Mouse (Mus musculus): ENCODE measurements around the gene Cuedc2.
A peak's percentile ranks its signal among the peaks of the same experiment; 100 is the strongest.

Gene Cuedc2

DNA sequence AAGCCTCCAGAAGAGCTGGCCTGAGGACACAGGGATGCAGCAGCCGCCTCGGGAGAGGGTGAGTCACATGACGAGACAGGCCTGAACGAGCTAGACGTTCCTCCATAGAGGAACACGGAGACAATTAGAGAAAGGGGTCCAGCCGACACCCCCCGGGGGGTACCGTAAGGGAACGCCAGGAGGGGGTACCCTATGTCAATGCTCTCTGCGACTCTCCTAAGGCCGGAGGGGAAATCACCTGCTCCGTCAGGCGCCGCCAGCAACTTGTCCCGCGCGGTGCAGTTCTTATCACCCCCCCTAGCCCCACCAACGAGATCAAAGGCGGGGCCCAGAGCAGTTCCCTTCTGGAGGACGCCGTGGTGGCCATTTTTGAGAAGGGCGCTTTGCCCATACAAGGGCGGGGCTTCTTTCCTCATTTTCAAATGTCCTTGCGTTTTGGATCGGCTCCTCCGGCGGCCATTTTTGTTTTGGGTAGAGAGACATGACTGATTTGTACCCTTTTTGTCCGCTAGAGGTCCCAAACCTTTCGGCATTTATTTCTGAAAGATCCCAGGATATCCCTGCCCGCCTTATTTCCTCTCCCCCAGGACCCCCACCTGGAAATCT lies at the start of gene Cuedc2:
Cuedc2 (minus strand) TSS at position 372 of the 606 bp plus-strand sequence.
- DNase-seq, result peak; percentile 98

DNA sequence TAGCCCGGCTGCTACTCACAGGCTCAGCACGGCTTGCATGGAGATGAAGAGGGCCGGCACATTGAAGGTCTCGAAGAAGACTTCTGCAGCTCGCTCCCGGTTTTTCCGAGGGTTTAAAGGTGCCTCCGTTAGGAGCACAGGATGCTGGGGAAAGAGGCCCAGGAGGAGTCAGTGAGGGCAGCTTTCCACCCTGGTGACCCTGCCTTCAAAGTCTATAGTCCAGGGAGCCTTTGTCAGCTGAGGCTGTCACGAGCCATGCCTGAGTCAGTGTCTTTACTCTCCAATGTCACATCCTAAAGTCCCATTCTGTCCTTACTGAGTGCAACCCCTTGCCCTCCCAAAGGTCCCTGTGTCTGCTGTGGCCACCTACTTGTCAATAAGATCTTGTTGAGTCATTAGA lies 43.8 kb upstream of the Cuedc2 start:
- no peak for DNase-seq

DNA sequence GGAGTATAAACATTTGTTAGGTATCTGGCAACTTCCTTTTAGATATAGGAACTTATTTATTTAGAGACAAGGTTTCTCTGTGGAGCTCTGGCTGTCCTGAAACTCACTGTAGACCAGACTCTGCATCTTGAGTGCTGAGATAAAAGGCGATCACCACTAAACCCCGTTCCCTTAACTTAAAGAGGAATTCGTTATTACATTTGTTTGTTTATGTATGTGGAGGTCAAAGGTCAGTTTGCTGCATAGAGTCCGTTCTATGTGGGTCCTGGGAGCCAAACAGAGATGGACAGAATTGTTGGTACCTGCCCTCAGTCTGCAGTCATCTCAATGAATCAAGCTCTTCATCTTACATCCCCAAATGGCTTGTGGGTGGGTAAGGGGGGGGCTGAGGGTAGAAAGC lies 37.4 kb upstream of the Cuedc2 start:
- no peak for DNase-seq

GRCm38 (mm10) chr19:46375489-46375888 lies 37.0 kb upstream of the Cuedc2 start:
- no peak for DNase-seq

DNA sequence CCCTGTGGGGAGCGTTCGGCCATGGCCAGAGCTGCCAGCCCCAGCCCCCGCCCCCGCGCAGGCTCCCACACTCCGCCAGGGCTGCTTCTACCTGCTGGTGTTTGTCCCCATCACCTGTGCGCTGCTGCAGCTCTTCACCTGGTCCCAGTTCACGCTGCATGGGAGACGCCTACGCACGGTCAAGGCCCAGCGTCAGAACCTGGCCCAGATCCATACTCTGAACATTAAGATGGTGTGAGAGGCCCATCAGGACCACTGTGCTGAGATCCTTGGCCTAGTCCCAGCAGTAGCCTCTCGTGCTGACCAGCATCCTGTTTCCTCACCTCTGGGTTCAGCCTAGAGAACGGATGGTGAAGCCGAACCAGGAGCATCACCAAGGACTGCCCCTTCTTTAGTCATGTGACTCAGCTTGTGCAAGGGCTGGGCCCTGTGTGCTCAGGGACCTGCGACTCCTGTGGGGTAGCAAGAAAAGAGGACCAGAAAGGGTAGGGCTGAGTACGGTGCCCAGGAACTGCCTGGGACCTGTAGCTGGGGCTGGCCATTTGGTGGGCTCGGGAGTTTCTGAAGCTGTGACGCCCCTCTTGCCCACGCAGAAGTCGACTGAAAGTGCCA lies 36.1 kb upstream of the Cuedc2 start:
- no peak for DNase-seq

- DNase-seq, result peak; percentile 73
These were observed 30.7 kb upstream of the Cuedc2 start for GRCm38 (mm10) chr19:46369204-46369603.

DNA sequence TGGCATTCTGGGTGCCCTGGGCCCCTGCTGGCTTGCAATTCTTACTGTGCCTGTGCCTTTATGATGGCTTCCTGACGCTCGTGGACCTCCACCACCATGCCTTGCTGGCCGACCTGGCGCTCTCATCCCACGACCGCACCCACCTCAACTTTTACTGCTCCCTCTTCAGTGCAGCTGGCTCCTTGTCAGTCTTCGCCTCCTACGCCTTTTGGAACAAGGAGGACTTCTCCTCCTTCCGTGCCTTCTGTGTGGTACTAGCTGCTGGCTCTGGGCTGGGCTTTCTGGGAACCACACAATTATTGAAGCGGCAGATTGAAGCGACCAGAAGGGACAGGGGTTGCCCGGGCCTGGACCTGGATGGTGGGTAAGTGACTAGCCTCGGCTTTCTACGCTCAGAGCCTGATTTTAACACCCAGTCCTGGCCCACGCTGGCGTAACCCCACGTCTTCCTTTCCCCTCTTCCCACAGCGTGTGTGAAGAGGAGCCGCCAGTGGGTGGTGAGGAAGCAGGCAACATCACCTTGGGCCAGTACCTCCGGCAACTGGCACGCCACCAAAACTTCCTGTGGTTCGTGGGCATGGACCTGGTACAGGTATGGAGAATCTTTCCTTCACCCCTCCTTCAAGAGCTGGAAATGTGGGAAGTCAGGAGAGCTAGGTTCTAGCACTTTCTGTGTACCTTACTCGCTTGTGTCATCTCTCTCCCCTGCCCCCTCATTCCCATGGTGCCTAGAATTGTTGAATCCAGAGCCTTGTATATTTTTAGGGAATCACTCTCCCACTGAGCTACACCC lies 29.5 kb upstream of the Cuedc2 start:
- DNase-seq, result no peak

DNA sequence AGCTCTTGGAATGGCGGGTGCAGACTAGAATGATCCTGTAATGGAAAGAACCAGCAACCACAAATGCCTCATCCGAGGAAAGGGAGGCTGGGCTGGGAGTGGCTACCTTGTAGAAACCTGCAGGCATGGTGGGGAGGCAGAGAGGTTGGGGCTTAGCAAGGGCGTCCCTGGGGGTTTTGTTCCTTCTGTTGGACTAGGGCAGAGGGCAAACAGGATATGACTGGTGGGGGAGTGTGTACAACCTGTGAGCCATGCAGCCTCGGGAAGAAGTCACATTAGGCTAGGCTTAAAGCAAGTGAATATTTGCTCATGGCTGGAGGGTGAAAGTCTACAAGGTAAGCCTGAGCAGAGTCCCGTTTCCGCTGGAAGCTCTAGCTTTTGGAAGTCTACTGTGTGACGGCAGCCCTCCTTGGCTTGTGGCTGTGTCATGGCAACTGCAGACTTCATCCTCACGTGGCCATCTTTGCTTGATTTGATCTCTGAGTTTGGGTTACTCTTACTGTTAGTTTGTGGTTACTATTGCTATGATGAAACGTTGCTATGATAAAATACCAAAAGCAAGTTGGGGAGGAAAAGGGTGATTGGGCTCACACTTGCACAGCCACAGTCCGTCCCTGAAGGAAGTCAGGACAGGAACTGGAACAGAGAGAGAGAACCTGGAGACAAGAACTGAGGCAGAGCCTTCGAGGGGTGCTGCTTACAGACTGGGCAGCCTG lies 24.9 kb upstream of the Cuedc2 start:
- DNase-seq, result no peak

GRCm38 (mm10) chr19:46362104-46362503 lies 23.6 kb upstream of the Cuedc2 start:
- DNase-seq, result peak; percentile 17

GRCm38 (mm10) chr19:46358381-46358780 lies 19.9 kb upstream of the Cuedc2 start:
- peak; percentile 29 for DNase-seq

DNA sequence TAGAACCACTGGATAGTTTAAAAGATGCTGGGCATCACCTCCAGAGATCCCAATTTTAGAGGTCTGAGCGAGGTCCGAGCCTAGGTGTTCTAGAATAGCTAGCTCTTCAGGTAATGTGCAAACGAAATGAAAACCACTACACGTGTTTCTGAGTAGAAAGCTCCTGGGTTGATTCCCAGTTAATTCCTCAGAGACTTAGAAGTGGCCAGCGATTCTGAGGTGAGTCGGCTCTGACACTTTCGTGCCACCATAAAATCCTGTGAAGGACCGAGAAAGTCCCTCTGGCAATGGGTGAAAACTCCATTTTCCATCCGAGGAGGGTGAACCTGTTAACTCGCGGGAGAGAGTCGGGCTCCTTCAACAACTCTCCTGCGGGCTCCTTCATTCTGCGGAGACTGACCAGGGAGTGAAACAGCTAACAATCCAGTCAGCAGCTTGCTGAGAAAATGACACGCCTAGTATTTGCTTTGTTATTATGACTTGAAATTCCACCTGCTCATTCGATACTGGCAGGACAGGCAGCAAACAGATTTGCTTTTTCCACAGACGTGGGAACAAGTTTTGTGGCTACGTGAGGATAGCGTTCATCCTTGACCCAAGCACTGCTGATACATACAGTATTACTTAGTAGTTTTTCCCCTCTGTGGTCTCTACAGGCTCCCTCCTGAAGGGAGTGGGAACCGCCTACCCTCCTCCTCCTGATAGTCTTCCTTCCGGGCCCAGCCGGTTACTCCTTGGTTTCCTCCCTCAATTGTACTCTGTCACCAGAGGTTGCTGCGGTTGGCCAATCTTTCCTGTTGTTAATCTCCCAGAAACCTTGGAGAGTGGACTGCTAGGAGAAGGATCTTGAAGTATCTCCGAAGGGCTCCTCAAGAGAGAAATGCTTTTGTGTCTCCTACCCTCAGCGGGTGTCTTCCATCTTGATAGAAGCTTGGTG lies 19.1 kb upstream of the Cuedc2 start:
- peak; percentile 36 for DNase-seq

DNA sequence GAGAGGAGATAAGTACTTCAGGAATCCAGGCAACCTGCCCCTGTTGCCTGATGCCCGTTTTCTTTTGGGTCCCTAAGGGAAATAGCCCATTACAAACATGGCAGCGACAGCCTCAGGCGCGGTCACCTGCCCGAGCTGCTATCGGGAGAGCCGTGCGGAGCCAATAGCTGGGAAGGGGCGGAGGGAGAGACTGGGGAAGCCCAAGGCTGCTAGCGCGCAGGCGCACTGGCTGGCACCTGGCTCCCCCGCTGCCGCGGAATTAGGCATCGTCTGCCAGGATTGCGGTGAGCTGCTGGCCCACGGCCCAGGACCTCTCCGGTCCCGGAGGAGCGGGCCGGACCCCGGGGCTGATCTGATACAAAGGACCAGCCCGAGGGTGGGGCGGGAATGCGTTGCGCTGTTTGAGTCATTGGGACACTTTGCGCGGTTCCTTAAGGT lies 18.2 kb upstream of the Cuedc2 start:
- DNase-seq, result peak; percentile 97

- DNase-seq, result peak; percentile 69
These were observed 11.8 kb upstream of the Cuedc2 start, which contains the start of gene 2310034G01Rik for GRCm38 (mm10) chr19:46350168-46350932. 2310034G01Rik (minus strand) TSS chr19:46350302.

DNA sequence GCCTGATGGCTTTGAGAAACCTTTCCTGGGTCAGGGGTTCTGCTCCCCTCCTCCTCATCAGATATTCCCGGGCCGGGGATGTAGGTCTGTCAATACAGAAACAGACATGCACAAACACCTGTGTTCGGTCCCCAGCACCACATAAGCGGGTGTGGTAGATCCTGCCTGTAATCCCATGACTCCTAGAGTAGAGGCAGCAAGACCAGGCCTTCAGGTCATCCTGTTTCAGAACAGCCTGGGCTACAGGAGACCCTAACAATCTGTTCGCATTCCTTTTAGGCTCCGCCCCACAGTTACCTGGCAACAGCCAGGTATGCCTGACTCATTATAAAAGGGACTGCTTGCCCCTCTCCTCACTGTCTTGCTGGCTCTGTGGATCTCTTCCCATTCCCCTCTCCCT lies 11.0 kb upstream of the Cuedc2 start:
- DNase-seq, result peak; percentile 65

DNA sequence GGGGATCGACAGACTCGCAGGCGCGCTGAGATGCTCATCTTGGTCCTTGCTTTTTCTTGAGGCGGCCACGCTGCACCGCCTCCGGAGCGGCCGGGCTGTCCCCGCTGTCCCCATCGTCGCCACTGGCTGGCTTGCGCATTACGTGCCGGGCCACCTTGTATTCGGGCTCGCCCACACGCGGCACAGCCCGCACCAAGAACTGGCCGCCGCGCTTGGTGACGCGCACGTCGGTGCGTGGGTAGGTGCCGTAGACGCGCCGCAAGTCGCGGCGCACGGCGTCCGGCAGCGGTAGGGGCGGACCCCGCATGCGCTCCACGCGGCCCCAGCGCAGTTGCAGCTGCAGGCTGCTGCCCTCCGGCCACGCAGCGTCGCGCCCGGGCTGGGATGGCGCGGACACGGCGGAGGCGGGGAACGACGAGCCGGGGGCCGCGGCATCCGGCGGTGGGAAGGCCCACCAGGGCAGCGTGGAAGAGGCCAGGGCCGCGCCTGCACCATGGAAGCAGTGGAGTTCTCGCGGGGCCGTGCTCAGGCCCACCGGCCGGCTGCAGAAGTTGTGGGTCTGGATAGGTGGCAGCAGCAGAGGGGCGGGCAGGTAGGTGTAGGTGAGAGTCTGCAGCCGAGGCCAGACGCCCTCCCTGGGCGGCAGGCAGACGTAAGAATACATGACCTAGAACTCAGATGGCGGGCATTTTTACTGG lies 10.4 kb upstream of the Cuedc2 start:
- peak; percentile 94 for DNase-seq

DNA sequence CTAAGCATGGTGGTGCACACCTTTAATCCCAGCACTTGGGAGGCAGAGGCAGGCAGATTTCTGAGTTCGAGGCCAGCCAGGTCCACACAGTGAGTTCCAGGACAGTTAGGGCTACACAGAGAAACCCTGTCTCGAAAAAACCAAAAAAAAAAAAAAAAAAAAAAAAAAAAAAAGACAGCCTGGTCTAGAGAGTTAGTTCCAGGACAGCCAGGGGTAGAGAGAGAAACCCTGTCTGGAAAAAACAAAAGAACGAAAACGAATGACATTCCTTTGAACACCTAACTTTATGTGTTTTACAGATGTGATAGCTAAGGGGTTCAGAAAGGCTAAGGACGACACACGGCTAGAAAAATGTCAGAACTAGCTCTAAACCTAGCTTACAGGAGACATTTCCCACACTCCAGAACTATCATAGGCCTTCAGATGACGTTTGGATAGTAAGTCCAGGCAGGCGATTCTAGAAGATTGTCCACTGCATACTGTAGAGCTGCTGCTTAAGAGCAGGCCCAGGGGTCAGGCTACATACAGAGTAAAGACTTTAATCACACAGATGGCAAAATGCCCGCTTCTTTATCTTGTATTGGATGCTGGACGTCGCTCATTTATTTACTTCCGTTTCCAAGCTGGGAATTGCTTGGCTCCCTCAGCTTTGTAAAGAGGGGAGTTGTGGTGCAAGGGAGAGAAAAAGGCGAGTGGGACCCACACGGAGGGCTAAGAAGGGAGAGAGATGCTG lies 9.6 kb upstream of the Cuedc2 start:
- DNase-seq, result peak; percentile 53

DNA sequence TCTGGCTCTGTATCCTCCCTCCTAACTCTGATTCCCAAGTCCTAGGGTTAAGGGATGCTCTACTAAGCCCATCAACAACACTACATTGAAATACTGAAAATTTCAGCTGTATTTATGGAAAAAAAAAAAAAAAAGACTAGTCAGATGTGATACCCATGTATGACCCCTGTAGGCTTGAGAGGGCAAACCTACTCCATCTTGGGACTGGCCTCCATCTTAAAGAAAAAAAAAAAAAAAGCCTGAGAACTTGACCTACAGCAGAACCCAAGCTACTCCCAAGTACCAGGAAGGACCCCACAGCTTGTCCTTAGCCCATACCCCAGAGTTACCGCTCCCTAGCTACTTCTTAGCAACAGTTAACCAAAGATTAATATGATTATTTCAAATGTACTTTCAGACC lies 8.6 kb upstream of the Cuedc2 start:
- peak; percentile 6 for DNase-seq

DNA sequence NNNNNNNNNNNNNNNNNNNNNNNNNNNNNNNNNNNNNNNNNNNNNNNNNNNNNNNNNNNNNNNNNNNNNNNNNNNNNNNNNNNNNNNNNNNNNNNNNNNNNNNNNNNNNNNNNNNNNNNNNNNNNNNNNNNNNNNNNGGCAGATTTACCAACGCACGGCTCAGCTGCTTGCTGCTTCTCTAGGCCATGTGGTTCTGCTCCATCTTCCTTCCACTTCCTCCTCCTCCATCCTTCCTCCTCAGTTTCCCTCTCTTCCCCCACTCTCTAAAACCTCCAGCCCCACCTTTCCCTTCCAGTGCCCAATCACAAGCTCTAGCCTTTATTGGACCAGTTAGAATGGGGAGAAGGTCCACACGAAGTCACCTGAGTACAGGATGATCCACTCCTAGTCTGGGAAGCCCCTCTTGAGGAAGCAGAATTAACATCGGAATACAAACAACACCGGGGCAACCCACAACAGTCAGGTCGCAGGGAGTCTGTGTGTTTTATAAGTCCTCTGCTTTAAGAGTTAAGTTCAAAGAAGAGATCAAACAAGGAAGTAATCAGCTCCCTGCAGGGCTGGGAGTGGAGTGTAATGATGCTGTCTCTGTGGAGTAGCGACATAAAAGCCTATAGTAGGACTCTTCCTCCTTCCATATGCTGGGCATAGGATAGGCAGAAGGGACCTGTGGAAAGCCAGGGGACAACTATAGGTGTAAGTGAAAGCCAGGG lies 6.4 kb upstream of the Cuedc2 start:
- DNase-seq, result no peak

DNA sequence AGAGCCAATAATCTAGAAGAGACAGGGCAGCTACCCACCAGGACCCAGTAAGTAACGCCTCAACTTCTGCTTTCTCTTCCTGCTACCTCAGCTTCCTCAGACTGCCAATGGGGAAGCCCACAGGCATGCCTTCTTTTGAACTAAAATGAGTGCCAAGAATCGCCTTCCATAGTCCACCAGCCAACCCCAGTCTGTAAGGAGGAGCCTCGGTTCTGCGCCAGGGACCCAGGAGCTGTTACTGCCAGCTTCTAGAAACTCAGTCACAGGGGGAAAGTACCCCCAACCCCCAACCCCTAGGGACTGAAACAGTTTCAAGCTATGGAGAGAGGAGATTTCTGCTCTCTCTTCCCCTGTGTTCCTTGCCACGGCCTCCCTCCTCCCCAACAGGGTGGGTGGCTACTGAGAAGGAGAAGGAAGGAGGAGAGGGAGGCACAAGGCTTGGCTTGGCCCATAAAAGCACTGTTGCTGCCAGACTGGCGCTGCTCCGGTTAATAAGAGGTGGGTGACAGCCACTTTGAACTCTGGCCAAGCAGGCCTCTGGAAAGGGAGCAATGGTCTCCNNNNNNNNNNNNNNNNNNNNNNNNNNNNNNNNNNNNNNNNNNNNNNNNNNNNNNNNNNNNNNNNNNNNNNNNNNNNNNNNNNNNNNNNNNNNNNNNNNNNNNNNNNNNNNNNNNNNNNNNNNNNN lies 927 bp upstream of the Cuedc2 start:
- peak; percentile 77 for DNase-seq

All from cerebellum, adult 9-11 months (tissue).